ENCODE assay signal across 8 mouse cellular contexts in the genomic region with DNA sequence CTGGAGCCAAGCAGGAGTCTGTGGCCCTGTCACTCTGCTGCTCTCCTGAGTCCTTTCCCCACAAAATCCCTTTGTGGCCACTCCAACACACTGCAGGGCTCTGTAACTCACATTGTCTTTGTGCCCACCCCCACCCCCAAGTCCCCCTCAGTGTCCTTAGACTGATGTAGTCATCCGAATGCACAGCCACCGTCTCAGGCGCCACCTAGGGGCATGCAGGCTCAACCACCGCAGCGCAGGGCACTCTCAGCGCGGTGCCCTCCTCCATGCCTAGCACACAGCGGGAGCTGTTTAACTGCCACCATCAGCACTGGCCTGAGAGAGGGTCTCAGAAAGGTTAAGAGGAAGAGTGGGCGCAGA. TPM values are rescaled to one million over a fixed set of nuclear protein-coding genes. Genes with fewer than 3 reads are reported as not detected.
DNase-seq lines count a peak whose midpoint lies in the region; ATAC-seq and TF ChIP-seq lines count a peak whose summit lies in the region.

No protein-coding gene starts in this region.

- no peaks in the 10 kb centered on the region for H3K27me3 ChIP-seq in forebrain, embryonic 11.5 days (ENCODE audit: control insufficient read depth, insufficient read depth, low read length)
- H3K27me3 ChIP-seq in forebrain, embryonic 10.5 days (ENCODE audit: poor library complexity, severe bottlenecking), result no peaks in the 10 kb centered on the region
- no peaks in the 10 kb centered on the region for H3K27me3 ChIP-seq in testis, adult 2 months (ENCODE audit: control insufficient read depth, insufficient read depth, low read length)
- H3K27me3 ChIP-seq in hindbrain, embryonic 13.5 days, result no peaks in the 10 kb centered on the region

- TF ChIP-seq POLR2A in testis, adult 2 months (IDR thresholded peaks at IDR 0.05; ENCODE audit: control insufficient read depth, low read depth, low read length), result no peak

- H3K4me3 ChIP-seq in forebrain, embryonic 11.5 days (ENCODE audit: low read depth, low read length), result no peak overlapping the region
- H3K4me3 ChIP-seq in forebrain, embryonic 10.5 days, result no peak overlapping the region
- no peak overlapping the region for H3K4me3 ChIP-seq in testis, adult 2 months (ENCODE audit: control insufficient read depth, low read depth, low read length)
- no peak overlapping the region for H3K4me3 ChIP-seq in hindbrain, embryonic 13.5 days

- no peaks in the 10 kb centered on the region; the same call in none of the 2 replicates for H3K36me3 ChIP-seq in forebrain, embryonic 11.5 days (ENCODE audit: control insufficient read depth, insufficient read depth, low read length)
- peaks cover 89% of the 10 kb centered on the region for H3K36me3 ChIP-seq in forebrain, embryonic 10.5 days (replicated peaks)
- H3K36me3 ChIP-seq in testis, adult 2 months (ENCODE audit: control insufficient read depth, insufficient read depth, low read length), result peaks cover 1% of the 10 kb centered on the region
- peaks cover 70% of the 10 kb centered on the region for H3K36me3 ChIP-seq in hindbrain, embryonic 13.5 days

- peaks cover 8% of the 10 kb centered on the region; the same call in 1 of the 2 replicates for H3K4me1 ChIP-seq in forebrain, embryonic 11.5 days (replicated peaks; ENCODE audit: control insufficient read depth, insufficient read depth, low read length)
- peaks cover 28% of the 10 kb centered on the region for H3K4me1 ChIP-seq in forebrain, embryonic 10.5 days
- H3K4me1 ChIP-seq in testis, adult 2 months (ENCODE audit: control insufficient read depth, insufficient read depth, low read length), result no peaks in the 10 kb centered on the region
- H3K4me1 ChIP-seq in hindbrain, embryonic 13.5 days (replicated peaks), result peaks cover 26% of the 10 kb centered on the region

- peak; percentile 73 for DNase-seq in forebrain, embryonic 11.5 days (ENCODE audit: low spot score)
- no peak for DNase-seq in forebrain, embryonic 10.5 days (ENCODE audit: extremely low spot score, low spot score)
- DNase-seq in testis, postnatal 14 days (ENCODE audit: low spot score), result no peak
- peak; percentile 22 for DNase-seq in thymus, postnatal 36 days
- DNase-seq in layer of hippocampus, postnatal 14 days (ENCODE audit: low spot score in 2 of 2), result no peak

- no peak overlapping the region for H3K4me2 ChIP-seq in forebrain, embryonic 11.5 days (ENCODE audit: low read depth, low read length, severe bottlenecking)
- H3K4me2 ChIP-seq in hindbrain, embryonic 13.5 days, result no peak overlapping the region

- H3K27ac ChIP-seq in forebrain, embryonic 11.5 days (ENCODE audit: low read depth, low read length), result no peak overlapping the region
- H3K27ac ChIP-seq in forebrain, embryonic 10.5 days, result no peak overlapping the region
- H3K27ac ChIP-seq in testis, adult 2 months (ENCODE audit: control insufficient read depth, insufficient read depth, low read depth, low read length), result no peak overlapping the region
- no peak overlapping the region for H3K27ac ChIP-seq in hindbrain, embryonic 13.5 days

- 34% methylated on average over 9 of the region's 9 CpGs for WGBS in forebrain, embryonic 11.5 days
- 40% methylated on average over 9 of the region's 9 CpGs for WGBS in forebrain, embryonic 10.5 days
- 39% methylated on average over 9 of the region's 9 CpGs for WGBS in hindbrain, embryonic 13.5 days

- no peak overlapping the region for H3K9ac ChIP-seq in forebrain, embryonic 11.5 days (ENCODE audit: low read length)
- no peak overlapping the region for H3K9ac ChIP-seq in hindbrain, embryonic 13.5 days

- ATAC-seq in forebrain, embryonic 11.5 days (replicated peaks; ENCODE audit: low FRiP score), result peak; percentile 51; the same call in 1 of the 2 replicates
- ATAC-seq in hindbrain, embryonic 13.5 days (ENCODE audit: low FRiP score), result peak; percentile 58; the same call in 1 of the 2 replicates
- peak; percentile 51 for ATAC-seq in megakaryocyte progenitor cell, adult 5-6 weeks (replicated peaks; ENCODE audit: poor library complexity)

- H3K9me3 ChIP-seq in forebrain, embryonic 11.5 days (ENCODE audit: control insufficient read depth, low read length), result no peaks in the 10 kb centered on the region
- H3K9me3 ChIP-seq in forebrain, embryonic 10.5 days, result no peaks in the 10 kb centered on the region
- H3K9me3 ChIP-seq in hindbrain, embryonic 13.5 days, result no peaks in the 10 kb centered on the region

- peak; percentile 58; the same call in 1 of the 2 replicates for TF ChIP-seq CTCF in testis, adult 2 months (IDR thresholded peaks at IDR 0.05; ENCODE audit: control insufficient read depth, insufficient read depth, insufficient replicate concordance, low read depth, low read length)

RNA-seq across cellular contexts. Expression of gene Cabin1, which starts 55.5 kb away (rescaled TPM):
- 41.8 and 49.1 TPM in 2 replicates for polyA plus RNA-seq in forebrain, embryonic 11.5 days (2014; fragmentation: Nextera tagmentation; extraction: Ambion mirVana)
- 34.6 and 36.6 TPM in 2 replicates for polyA plus RNA-seq in forebrain, embryonic 10.5 days (2016; fragmentation: Nextera tagmentation; extraction: Ambion mirVana)
- 19.7 and 20.0 TPM in 2 replicates for polyA plus RNA-seq in testis, adult 2 months (2012; rRNA removed)
- polyA plus RNA-seq in hindbrain, embryonic 13.5 days (2015; fragmentation: Nextera tagmentation; extraction: Ambion mirVana), result 39.5 and 45.7 TPM in 2 replicates
- 32.0 and 36.5 TPM in 2 replicates for total RNA-seq in megakaryocyte progenitor cell, adult 5-6 weeks (2015)
- 29.6 and 37.8 TPM in 2 replicates for total RNA-seq in megakaryocyte progenitor cell, adult 5-6 weeks (2017)
- total RNA-seq in layer of hippocampus, postnatal 14 days (2021), result 10 to 100 TPM; 66.9 to 81.2 TPM

Comparison
In these comparisons a context has a peak if more than half of its experiments do, and no peak if none do; other contexts are left out.
1. DNase-seq: peak in forebrain, embryonic 11.5 days (single experiment) and thymus, postnatal 36 days (2 of 2); none in forebrain, embryonic 10.5 days (single experiment), testis, postnatal 14 days (single experiment) and layer of hippocampus, postnatal 14 days (0 of 2).
2. Peak in every context shown above with its lines, with median percentiles within 50 percentile points of each other: ATAC-seq.